Mouse (Mus musculus): Measurements from ENCODE around the gene Il1r1. TPM values are rescaled to one million over a fixed set of nuclear protein-coding genes. Genes with fewer than 3 reads are reported as not detected.

Gene Il1r1
- total and polyA plus RNA-seq, 2 experiments from 2014 or later, result 0.49 to 0.71 TPM

GRCm38 (mm10) chr1:40223591-40223990, 1.3 kb upstream of the Il1r1 start:
- Histone ChIP-seq H3K4me3 (ENCODE audit: low read depth, low read length) (no peak overlapping the region), H3K27me3 (ENCODE audit: insufficient read depth, low read length) (no peaks in the 10 kb centered on the region), H3K9me3 (ENCODE audit: low read length) (0 out of 2 replicates have a peak, but pooled peaks cover 2% of the 10 kb centered on the region), H3K9ac (replicated peaks; ENCODE audit: low read length, poor library complexity, severe bottlenecking) (no peak overlapping the region), H3K4me2 (ENCODE audit: low read depth, low read length, poor library complexity, severe bottlenecking) (no peak overlapping the region), H3K36me3 (ENCODE audit: insufficient read depth, low read length) (no peaks in the 10 kb centered on the region), H3K27ac (ENCODE audit: low read depth, low read length) (no peak overlapping the region), H3K4me1 (ENCODE audit: insufficient read depth, low read length) (no peaks in the 10 kb centered on the region)
- DNase-seq (ENCODE audit: low spot score) (no peak), ATAC-seq (ENCODE audit: low FRiP score) (no peak)
- WGBS, result 97% methylated on average over 2 of the region's 2 CpGs
- TF ChIP-seq CTCF (IDR thresholded peaks at IDR 0.05), result no peak

GRCm38 (mm10) chr1:40225580-40225979, 700 bp downstream of the Il1r1 start:
- Histone ChIP-seq H3K4me1 (ENCODE audit: insufficient read depth, low read length) (no peaks in the 10 kb centered on the region), H3K9ac (replicated peaks; ENCODE audit: low read length, poor library complexity, severe bottlenecking) (no peak overlapping the region), H3K4me3 (ENCODE audit: low read depth, low read length) (no peak overlapping the region), H3K27me3 (ENCODE audit: insufficient read depth, low read length) (no peaks in the 10 kb centered on the region), H3K36me3 (ENCODE audit: insufficient read depth, low read length) (no peaks in the 10 kb centered on the region), H3K27ac (ENCODE audit: low read depth, low read length) (no peak overlapping the region), H3K9me3 (ENCODE audit: low read length) (no peaks in the 10 kb centered on the region), H3K4me2 (ENCODE audit: low read depth, low read length, poor library complexity, severe bottlenecking) (no peak overlapping the region)
- 87% methylated on average over 2 of the region's 2 CpGs for WGBS
- DNase-seq (ENCODE audit: low spot score) (no peak), ATAC-seq (ENCODE audit: low FRiP score) (no peak)
- no peak for TF ChIP-seq CTCF (IDR thresholded peaks at IDR 0.05)

GRCm38 (mm10) chr1:40229033-40229432, 4.2 kb downstream of the Il1r1 start:
- WGBS, result 89% methylated on average over 3 of the region's 3 CpGs
- no peaks in the 10 kb centered on the region for H3K36me3 ChIP-seq (ENCODE audit: insufficient read depth, low read length)
- H3K4me3 ChIP-seq (ENCODE audit: low read depth, low read length), result no peak overlapping the region
- H3K27me3 ChIP-seq (ENCODE audit: insufficient read depth, low read length), result no peaks in the 10 kb centered on the region
- no peak for TF ChIP-seq CTCF (IDR thresholded peaks at IDR 0.05)
- H3K9ac ChIP-seq (replicated peaks; ENCODE audit: low read length, poor library complexity, severe bottlenecking), result no peak overlapping the region
- H3K9me3 ChIP-seq (ENCODE audit: low read length), result no peaks in the 10 kb centered on the region
- DNase-seq (ENCODE audit: low spot score) (no peak), ATAC-seq (ENCODE audit: low FRiP score) (no peak)
- no peak overlapping the region for H3K4me2 ChIP-seq (ENCODE audit: low read depth, low read length, poor library complexity, severe bottlenecking)
- H3K4me1 ChIP-seq (ENCODE audit: insufficient read depth, low read length), result no peaks in the 10 kb centered on the region
- H3K27ac ChIP-seq (ENCODE audit: low read depth, low read length), result no peak overlapping the region

GRCm38 (mm10) chr1:40229771-40230280, 4.9 kb downstream of the Il1r1 start:
- Histone ChIP-seq H3K4me3 (ENCODE audit: low read depth, low read length) (no peak overlapping the region), H3K27me3 (ENCODE audit: insufficient read depth, low read length) (no peaks in the 10 kb centered on the region), H3K9me3 (ENCODE audit: low read length) (no peaks in the 10 kb centered on the region), H3K4me2 (ENCODE audit: low read depth, low read length, poor library complexity, severe bottlenecking) (no peak overlapping the region), H3K4me1 (ENCODE audit: insufficient read depth, low read length) (no peaks in the 10 kb centered on the region), H3K36me3 (ENCODE audit: insufficient read depth, low read length) (no peaks in the 10 kb centered on the region), H3K27ac (ENCODE audit: low read depth, low read length) (no peak overlapping the region), H3K9ac (replicated peaks; ENCODE audit: low read length, poor library complexity, severe bottlenecking) (no peak overlapping the region)
- TF ChIP-seq CTCF (IDR thresholded peaks at IDR 0.05), result no peak
- 88% methylated on average over 3 of the region's 3 CpGs for WGBS
- no peak for ATAC-seq (ENCODE audit: low FRiP score)
- no peak for DNase-seq (ENCODE audit: low spot score)

GRCm38 (mm10) chr1:40230336-40230735, 5.5 kb downstream of the Il1r1 start:
- H3K27me3 ChIP-seq (ENCODE audit: insufficient read depth, low read length), result no peaks in the 10 kb centered on the region

GRCm38 (mm10) chr1:40231116-40231515, 6.2 kb downstream of the Il1r1 start:
- H3K27me3 ChIP-seq (ENCODE audit: insufficient read depth, low read length), result no peaks in the 10 kb centered on the region
- 93% methylated on average over 3 of the region's 3 CpGs for WGBS
- ATAC-seq (ENCODE audit: low FRiP score), result no peak
- no peaks in the 10 kb centered on the region for H3K4me1 ChIP-seq (ENCODE audit: insufficient read depth, low read length)
- H3K4me2 ChIP-seq (ENCODE audit: low read depth, low read length, poor library complexity, severe bottlenecking), result no peak overlapping the region
- H3K36me3 ChIP-seq (ENCODE audit: insufficient read depth, low read length), result no peaks in the 10 kb centered on the region
- H3K9me3 ChIP-seq (ENCODE audit: low read length), result no peaks in the 10 kb centered on the region
- TF ChIP-seq CTCF (IDR thresholded peaks at IDR 0.05), result no peak
- H3K4me3 ChIP-seq (ENCODE audit: low read depth, low read length), result no peak overlapping the region
- no peak overlapping the region for H3K9ac ChIP-seq (replicated peaks; ENCODE audit: low read length, poor library complexity, severe bottlenecking)
- H3K27ac ChIP-seq (ENCODE audit: low read depth, low read length), result no peak overlapping the region
- DNase-seq (ENCODE audit: low spot score), result no peak

More at GRCm38 (mm10) chr1:40230336-40230735, 5.5 kb downstream of the Il1r1 start:
- no peak for DNase-seq (ENCODE audit: low spot score)
- H3K4me3 ChIP-seq (ENCODE audit: low read depth, low read length), result no peak overlapping the region
- no peaks in the 10 kb centered on the region for H3K4me1 ChIP-seq (ENCODE audit: insufficient read depth, low read length)
- no peaks in the 10 kb centered on the region for H3K36me3 ChIP-seq (ENCODE audit: insufficient read depth, low read length)
- H3K4me2 ChIP-seq (ENCODE audit: low read depth, low read length, poor library complexity, severe bottlenecking), result no peak overlapping the region
- ATAC-seq (ENCODE audit: low FRiP score), result no peak
- no peaks in the 10 kb centered on the region for H3K9me3 ChIP-seq (ENCODE audit: low read length)
- no peak overlapping the region for H3K27ac ChIP-seq (ENCODE audit: low read depth, low read length)
- H3K9ac ChIP-seq (replicated peaks; ENCODE audit: low read length, poor library complexity, severe bottlenecking), result no peak overlapping the region
- 87% methylated on average over 7 of the region's 7 CpGs for WGBS
- no peak for TF ChIP-seq CTCF (IDR thresholded peaks at IDR 0.05)

Measured in midbrain, postnatal 0 days (tissue).